Mouse (Mus musculus) lung, postnatal 0 days (tissue): ENCODE data around the gene Kcng3.

ENCODE experiments used
- CTCF ChIP-seq: IDR thresholded peaks from 2 replicates; pipeline ENCODE4 v1.5.1; 2016; ENCODE audit warnings: antibody characterized with exemption, mild to moderate bottlenecking
- EP300 ChIP-seq: IDR thresholded peaks from 2 replicates; pipeline ENCODE4 v1.6.1; 2016; ENCODE audit warnings: antibody characterized with exemption, mild to moderate bottlenecking, control low read depth

GRCm38 (mm10) chr17:83555836-83556235 is 75.9 kb downstream of the Kcng3 start:
- TF ChIP-seq CTCF (no peak), EP300 (no peak)
